Comparison of ENCODE assay signal across 18 mouse cellular contexts in the genomic region with DNA sequence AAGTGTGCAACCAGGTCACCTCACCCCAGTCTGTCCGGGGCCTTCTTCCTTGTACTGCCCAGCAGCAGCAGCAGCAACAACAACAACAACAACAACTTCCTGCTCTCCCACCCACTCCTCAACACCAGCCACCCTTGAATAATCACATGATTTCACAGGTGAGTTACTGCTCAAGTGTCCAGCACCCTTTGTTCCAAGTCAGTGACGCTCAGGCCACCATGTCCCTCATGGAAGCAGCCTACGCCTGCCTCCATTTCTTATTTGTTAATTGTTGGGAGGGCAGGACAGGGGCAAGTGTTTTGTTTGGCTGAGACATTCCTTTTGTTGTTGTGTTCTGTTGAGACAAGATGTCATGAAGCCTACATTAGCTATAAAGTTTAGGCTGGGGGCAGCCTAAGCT. TPM values are rescaled to one million over a fixed set of nuclear protein-coding genes. Genes with fewer than 3 reads are reported as not detected.
"Had no signal": no experiment of that assay in that cellular context is flagged by ENCODE, and none has a peak within 500 bp of the region (broad histone marks: within the 10 kb centered on the region; RNA-seq: fewer than 3 reads in every experiment).

No protein-coding gene starts in this region.

- H3K4me2 ChIP-seq: lung, embryonic 14.5 days; midbrain, embryonic 13.5 days; neural tube, embryonic 13.5 days; neural tube, embryonic 15.5 days had no signal

- H3K9ac ChIP-seq: lung, embryonic 14.5 days; midbrain, embryonic 13.5 days; neural tube, embryonic 13.5 days; neural tube, embryonic 15.5 days had no signal

- H3K9me3 ChIP-seq: midbrain, embryonic 10.5 days; midbrain, embryonic 13.5 days; neural tube, embryonic 13.5 days; neural tube, embryonic 15.5 days had no signal

- H3K27me3 ChIP-seq: midbrain, embryonic 13.5 days; neural tube, embryonic 13.5 days; neural tube, embryonic 15.5 days had no signal

- H3K4me3 ChIP-seq: midbrain, embryonic 10.5 days; midbrain, embryonic 13.5 days; myocyte; neural tube, embryonic 13.5 days; neural tube, embryonic 15.5 days had no signal

- H3K4me1 ChIP-seq: midbrain, embryonic 13.5 days; neural tube, embryonic 13.5 days; neural tube, embryonic 15.5 days had no signal

- ATAC-seq: midbrain, embryonic 13.5 days; midbrain, embryonic 16.5 days had no signal

- H3K27ac ChIP-seq: midbrain, embryonic 10.5 days; midbrain, embryonic 13.5 days; neural tube, embryonic 13.5 days; neural tube, embryonic 15.5 days had no signal

- DNase-seq: lung, adult 18-20 months; lung, embryonic 14.5 days; lung, postnatal 10 days; lung, postnatal 4 days; retina, postnatal 1 day; right cerebral cortex, adult 18-20 months; right cerebral cortex, postnatal 25 days; right cerebral cortex, postnatal 4 days; spleen, adult 18-20 months; thymus, adult 18-20 months; thymus, postnatal 14 days; thymus, postnatal 36 days had no signal

RNA-seq across cellular contexts. Expression of a gene that starts 24.9 kb away (rescaled TPM):
- polyA plus RNA-seq: lung, embryonic 14.5 days had no signal
